Mouse (Mus musculus): Measurements from ENCODE around the gene Traf2. TPM values are rescaled to one million over a fixed set of nuclear protein-coding genes. Genes with fewer than 3 reads are reported as not detected.

Gene Traf2
- 1 to 10 TPM; 8.7 to 9.3 TPM for total RNA-seq (2021)

DNA sequence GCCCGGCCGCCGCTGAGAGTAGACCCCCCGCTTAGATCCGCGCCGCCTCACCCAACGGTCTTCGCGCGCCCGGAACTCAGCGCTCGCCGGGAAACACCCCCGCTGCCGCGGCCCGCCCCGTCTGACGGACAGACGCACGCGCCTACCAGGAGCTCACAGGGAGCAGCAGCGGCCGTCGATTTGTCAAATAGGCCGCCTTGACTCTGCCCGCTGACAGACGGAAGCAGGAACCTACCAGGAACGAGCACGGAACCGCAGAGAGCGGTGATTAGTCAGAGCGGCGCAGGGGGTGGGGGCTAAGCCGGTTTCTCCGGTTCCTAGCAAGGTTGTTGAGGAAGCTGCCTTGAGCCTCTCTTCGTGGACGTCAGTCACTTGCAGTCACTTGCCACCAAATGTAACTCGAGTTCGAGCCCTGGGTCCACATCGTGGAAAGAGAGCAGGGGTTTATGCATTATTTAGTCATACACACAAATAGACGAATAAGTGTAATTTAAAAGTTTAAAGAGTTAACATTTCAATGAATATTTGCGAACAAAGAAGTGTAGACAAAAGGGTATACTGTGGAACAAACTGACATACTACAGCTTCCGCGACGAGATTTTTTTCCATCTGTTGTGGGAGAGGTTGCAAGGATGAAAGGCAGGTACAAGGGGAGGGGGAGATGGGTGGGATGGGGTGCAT lies at the start of gene Traf2:
Gene Traf2, minus strand, starts transcription at position 130 of the 681 bp plus-strand sequence.
- intact Hi-C loops (cut with DNase I): loop anchor here (5.0 kb wide), 1 partner anchor 120 kb away; the partner anchor contains the start of gene Abca2
- DNase-seq (ENCODE audit: low spot score in 2 of 2): peak; percentile 97 to 99

DNA sequence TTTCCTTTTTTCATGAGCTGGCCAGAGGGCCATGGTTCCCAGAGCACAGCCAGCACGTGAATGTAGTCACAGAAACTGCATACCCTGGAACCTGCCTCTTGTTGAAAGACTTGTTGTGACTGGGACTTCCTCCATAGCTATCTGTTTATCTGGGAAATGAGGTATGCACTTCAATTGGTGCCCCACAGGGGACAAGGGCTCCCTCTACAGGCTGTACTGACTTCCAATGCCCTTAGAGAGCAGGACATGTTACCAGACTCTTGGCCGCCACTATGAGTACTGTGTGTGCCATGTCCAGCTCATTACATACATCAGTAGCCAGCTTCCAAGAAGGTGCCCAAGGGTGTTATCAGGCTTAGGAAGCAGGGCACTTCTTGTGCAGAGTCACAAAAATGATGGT lies 45.1 kb upstream of the Traf2 start:
- no peak for DNase-seq (ENCODE audit: low spot score in 2 of 2)
- intact Hi-C loops (cut with DNase I): no loop called here

DNA sequence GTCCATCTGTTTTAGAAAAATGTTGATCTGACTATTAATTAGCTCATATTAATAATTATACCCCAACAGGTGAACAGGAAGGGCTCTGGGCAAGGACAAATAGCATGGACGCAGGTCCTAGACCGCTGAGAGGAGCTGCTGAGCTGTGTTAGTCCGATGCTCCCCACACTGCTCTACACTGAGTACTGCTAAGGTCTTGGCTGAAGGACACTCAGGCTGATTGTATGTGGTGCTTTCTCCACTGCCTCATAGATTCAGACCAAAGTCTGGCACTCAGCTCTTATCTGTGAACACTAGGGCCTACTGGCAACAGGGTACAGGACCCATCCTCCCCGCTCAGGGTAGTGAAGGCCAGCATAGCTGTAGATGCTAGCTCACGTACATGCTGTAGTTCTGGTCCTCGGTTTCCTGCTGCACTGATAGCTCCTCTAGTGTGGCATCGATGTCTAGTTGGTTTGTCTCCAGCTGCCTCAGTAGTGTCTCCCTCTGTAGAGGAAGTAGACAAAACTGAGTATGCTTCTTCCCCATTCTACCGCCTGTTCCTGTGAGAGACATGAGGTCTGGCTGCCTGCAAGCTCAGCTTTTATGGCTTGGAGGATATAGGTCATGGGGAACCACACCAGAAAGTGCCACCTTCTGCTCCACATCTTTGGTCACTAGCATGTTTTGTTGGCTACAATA lies 41.6 kb upstream of the Traf2 start:
- intact Hi-C loops (cut with DNase I): no loop called here
- no peak for DNase-seq (ENCODE audit: low spot score in 2 of 2)

DNA sequence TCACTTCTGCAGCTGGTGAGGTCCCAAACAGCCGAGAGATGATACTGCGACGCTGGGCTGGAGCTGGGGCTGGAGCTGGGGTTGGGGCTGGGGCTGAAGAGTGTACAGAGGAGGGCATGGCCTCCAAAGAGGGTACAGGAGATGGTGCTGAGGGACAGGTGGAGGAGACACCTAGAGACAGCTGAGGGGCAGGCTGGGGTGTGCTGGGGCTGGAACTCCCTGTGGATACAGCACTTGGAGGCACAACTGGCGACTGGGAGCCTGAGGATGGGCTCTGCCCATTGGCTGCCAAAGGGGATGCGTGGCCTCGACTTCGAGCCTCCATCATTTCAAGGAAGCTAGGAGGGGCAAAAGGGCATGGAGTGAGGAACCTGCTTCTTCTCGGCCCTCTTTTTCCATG lies 40.5 kb upstream of the Traf2 start:
- intact Hi-C loops (cut with DNase I): no loop called here

DNA sequence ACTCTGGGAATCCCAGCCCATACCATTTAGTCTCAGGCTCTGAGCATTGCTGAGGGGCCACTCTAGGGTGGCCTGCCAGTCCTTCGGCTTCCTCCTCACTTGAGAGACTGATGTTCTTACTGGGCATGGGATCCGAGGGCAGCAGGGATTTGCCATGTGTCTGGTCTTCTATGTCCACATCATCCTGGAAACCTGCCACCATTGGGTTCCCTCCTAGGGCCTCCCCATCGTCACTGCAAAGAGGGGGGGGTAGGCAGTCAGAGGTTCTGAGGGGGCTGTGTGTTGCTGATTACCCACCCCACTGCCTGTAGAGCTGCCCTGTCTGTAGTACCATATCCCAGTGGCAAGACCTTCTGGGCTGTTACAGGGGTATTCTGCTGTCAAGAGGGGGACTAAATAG lies 38.9 kb upstream of the Traf2 start:
- DNase-seq (ENCODE audit: low spot score in 2 of 2): no peak
- intact Hi-C loops (cut with DNase I): no loop called here

More for the DNA sequence above, 40.5 kb upstream of the Traf2 start:
- DNase-seq (ENCODE audit: low spot score in 2 of 2): no peak

DNA sequence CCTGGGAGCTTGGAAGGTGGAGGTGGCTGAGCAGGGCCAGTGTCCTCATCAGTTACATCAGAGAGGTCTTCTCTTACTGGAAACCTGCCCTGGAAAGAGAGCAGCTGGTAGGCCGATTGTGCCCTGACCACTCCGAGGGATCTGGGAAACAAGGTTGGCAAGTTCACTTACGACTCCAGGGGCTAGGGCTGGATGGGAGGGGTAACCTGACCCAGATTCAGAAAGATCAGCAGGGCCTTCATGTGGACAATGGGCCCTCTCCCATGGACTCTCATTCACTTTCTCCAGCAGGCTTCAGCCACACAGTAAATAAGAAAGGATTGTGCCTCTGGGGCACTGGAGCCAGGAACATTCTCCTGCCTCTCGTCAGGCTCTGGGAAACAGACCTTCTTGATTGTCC lies 38.1 kb upstream of the Traf2 start:
- intact Hi-C loops (cut with DNase I): no loop called here
- no peak for DNase-seq (ENCODE audit: low spot score in 2 of 2)

DNA sequence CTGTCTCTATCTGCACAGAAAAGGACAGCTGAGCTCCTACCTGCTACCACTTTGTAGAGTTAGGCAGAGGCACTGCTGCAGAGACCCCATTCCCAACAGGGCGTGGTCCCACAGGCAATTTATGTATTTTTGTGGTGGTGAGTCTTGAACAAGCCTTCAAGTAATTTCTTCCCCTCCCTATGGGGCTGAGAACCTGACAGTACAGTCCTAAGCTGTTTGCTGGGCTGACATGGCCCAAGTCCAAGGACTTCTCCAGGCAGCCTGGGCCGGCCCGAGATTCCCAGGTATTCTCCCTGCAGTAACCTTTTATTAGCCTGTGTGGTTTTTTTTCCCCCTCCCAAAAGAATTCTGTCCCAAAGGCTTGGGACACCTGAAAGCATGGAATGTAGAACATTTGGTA lies 37.4 kb upstream of the Traf2 start:
- intact Hi-C loops (cut with DNase I): no loop called here
- no peak for DNase-seq (ENCODE audit: low spot score in 2 of 2)

DNA sequence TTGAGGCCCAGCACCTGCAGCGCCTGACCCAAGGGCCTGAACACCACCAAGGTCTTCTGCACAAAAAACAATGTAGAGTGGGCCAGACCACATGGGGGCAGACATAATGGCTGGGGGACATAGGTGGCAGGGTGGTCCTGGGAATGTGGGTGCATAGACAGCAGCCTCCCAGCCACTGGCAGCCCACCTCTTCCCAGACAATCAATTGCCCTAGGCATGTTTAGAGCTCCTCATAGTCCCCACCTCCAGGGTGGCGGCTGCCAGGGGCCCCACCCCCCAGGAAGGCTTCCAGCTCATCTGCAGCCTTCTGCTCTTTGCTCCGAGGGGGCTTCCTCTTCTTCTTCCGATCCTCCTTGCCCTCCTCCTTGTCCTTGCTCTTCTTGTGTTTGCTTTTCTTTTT lies 36.8 kb upstream of the Traf2 start:
- DNase-seq (ENCODE audit: low spot score in 2 of 2): no peak
- intact Hi-C loops (cut with DNase I): no loop called here

DNA sequence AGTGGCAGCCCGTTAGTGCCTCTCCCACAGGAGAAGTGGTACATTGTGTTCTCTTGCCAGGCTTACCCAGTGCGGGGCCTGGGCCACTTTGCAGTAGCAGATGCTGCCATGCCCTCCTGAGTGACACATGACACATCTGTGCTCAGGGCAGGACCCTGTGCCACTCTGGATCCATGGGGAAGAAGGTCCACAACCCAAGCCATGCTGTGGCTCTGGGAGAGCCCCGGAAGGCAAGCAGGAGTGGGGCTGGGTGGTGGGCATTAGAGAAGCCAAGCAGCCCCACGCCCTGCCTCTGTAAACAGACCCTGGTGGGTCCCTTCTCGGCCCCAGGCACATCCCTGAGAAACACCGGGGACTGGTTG lies 36.4 kb upstream of the Traf2 start:
- intact Hi-C loops (cut with DNase I): no loop called here
- DNase-seq (ENCODE audit: low spot score in 2 of 2): peak in 1 of 2 experiments; percentile 32

DNA sequence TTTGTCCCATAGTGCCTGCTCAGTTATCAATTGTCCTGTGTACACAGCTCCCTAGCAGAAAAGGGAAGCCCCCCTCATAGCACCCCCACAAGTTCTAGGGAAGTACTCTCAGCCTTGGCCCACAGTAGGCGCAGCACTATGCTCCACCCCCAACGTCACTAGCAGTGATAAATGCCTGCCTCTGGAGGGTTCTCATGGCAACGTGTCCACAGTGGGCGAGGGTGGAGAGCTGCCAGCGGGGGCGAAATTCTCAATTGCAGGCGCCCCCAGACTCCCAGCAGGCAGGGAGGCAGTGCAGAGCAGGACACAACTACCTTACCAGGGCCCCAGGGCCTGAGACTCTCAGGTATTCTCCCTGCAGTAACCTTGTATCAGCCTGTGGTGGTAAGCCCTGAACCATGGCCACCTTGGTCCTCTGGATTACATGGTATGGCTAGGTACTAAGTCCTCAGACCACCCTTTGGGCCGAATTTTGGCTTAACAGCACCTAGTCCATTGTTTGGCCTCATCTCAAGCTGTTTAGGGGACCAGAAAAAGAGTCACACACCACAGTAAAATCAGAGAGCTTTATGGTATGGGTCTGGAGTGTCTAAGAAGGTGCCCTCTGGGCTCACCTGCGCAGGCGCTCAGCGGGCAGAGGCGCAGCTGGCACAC lies 35.9 kb upstream of the Traf2 start:
- peak; percentile 85 to 90 for DNase-seq (ENCODE audit: low spot score in 2 of 2)
- intact Hi-C loops (cut with DNase I): no loop called here

DNA sequence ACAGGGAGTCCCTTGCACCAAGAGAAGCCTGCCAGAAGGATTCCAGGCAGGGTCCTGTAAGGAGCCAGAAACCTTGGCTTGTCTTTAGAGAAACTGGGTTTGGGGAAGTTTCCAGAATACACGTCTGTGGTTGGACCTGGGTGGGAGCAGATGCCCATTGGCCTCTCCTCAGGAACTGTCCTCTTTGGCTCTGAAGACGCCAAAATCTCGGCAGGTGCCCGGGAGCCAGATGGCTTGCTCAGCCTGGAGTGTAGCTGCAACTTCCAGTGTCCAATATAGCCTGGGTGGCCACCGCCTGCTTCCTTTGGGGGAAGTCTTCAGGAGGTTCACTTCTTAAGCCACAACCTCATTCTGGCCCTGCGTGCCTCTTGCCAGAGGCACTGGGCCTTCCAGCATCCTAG lies 35.2 kb upstream of the Traf2 start:
- intact Hi-C loops (cut with DNase I): no loop called here
- DNase-seq (ENCODE audit: low spot score in 2 of 2): peak; percentile 57 to 60

DNA sequence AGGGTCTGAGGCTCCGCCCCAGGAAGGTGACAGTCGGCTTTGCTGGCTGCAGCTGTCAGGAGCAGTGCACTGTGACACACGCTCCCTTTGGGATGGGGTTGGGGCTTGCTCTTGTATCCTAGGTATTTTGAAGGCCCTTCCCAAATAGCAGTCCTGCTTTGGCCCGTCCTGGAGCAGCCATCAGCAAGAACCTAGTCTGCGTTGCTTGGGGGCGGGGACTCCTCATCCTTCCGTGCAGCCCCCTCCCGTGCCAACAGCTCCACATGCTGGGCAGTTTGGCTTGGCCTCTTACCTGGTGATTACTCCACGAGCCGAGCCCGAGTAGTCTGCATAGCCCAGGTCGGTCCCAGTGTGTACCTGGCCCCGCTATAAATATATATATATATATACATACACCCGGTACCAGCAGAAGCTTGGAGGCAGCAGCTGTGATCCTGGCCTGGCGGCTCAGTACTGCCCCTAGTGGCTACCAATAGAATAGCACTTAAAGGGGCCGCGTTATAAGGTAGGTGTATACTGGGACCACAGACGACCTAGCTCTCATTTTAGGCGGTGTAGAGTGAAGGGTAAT lies 34.6 kb upstream of the Traf2 start, which contains the start of gene Ajm1:
Gene Ajm1, minus strand, starts transcription at position 464 of the 571 bp plus-strand sequence.
- peak; percentile 79 to 82 for DNase-seq (ENCODE audit: low spot score in 2 of 2)
- intact Hi-C loops (cut with DNase I): no loop called here

DNA sequence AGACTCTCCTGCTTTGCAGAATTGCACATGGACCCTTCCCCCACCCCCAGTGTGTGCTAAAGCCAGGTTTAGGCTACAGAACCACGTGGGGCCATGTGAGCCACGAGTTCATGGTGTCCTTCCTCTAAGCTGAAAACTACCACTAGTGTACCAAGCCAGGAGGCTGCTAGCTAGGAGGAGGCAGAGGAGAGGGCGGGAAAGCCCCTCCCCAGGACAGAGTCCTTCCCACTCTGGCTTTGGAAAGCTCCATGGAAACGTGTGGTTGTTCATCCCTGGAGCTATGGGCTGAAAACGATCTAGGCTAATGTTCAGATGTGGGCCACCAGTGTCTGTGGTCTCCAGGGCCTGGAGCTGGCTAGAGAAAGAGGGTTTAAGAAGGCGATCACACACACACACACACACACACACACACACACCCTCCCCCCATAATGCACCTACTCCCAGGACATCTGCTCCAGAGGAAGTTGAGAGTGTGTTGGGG lies 33.9 kb upstream of the Traf2 start:
- intact Hi-C loops (cut with DNase I): no loop called here
- DNase-seq (ENCODE audit: low spot score in 2 of 2): peak in 1 of 2 experiments; percentile 60

DNA sequence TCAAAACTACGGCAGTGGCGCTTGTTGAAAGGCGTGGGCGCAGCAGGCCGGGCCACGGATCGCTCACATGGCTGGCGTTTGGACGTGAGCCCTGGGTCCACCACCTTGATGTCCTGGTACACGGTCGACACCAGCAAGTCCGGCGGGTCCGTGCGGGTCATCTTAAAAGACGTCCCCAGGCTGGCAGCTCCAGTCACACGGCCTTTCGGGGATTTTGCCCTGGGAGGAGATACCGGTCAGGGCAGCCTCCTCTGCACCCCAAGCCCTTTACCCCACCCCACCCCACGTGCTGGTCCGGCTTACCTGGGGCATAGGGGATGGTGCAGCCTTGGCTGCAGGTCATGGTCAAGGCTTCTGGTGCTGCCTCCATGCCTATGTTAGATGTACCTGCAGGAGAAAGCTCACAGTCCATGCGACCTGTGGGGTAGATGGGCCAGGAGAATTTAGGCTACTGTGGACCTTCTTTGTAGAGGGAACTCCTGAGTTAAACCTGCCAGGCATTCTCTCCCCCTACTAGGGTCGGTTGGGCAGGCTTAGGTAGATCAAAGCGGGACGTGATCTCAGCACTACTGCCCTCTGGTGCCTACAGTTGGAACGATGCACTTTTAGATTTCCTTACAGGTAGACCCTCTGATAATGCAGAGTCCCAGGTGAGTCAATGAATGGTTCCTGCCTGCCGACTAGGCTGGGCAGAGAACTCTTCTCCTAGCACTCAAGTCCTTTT lies 33.2 kb upstream of the Traf2 start:
- intact Hi-C loops (cut with DNase I): no loop called here
- peak in 1 of 2 experiments; percentile 39 for DNase-seq (ENCODE audit: low spot score in 2 of 2)

DNA sequence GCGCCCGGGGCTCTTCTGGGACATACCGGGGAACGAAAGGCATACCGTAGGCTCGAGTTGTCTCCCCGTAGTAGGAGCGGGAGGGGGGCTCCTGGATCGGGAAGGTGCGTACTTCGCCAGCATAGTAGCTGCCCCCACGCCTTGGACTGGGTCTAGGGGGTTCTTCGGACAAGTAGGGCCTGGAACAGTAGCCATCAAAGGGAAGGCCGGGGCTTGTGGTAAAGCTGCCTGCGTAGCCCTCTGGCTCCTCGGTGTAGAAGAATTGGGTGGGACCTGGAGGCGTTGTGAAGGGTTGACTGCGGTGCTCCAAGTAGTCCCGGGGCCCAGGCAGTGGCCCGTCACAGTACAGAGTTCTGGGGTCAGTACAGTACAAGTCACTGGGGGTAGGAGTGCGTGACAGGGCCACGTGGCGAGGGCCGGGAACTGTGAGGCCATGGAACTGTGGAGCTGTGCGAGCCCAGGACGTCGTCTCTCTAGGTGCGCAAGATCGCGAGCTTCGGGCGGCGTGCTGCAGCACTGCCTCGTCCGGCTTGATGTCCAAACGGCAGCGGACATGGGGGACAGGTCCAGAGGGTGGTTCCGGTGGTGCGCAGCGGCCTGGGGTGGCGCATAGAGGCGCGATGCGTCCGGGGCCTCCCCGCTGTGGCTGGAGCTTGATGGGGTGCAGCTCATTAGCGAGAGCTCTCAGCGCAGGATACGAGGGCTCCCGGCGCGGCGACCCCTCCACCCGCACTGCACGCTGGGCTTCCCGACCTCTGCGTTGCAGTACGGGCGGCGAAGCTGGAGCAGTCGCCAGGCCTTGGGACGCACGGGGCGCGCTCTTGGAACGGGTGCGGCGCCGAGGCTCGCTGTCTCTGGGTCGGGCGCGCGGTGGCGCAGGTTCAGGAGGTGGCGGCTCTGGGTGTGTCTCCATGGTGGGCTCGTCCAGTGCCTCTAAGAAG lies 32.3 kb upstream of the Traf2 start:
- intact Hi-C loops (cut with DNase I): no loop called here
- no peak for DNase-seq (ENCODE audit: low spot score in 2 of 2)

DNA sequence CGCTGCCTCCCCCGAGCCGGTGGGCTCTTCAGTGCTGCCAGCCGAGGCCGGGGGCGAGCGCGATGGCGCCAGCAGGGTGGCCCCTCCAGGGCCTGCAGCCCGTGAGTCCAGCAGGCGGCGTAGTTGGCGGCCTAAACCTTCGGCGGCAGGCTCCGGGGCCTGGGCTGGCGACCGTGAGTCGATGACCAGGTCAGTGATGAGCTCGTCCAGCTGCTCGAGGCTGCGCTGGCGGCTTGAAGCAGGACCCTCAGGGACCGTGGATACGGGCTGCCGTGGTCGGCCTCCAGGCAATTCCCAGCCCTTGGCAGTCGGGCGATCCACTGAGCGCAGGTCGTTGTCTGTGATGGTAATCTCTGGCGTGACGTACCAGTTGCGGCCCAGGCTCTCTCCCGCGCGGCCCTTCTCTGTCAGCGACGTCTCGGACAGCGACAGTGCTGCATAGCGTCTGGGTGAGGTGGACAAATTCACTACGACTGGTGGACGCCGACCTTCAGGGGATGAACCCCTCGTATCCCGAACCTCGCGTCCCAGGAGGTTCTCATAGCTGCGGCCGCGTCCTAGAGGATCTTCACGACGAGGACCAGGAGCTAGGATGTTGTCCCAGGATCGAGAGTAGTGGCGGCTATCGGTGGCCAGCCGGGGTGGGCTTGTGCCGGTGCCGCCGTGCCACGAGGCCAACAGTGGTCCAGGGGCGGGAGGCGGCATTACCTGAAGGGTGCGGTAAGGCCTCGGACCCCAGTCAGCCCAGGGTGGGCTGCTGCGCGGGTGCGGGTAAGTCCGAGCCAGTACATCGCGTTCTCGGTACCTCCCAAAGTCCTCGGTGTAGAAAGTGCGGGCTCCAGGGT lies 31.4 kb upstream of the Traf2 start:
- no peak for DNase-seq (ENCODE audit: low spot score in 2 of 2)
- intact Hi-C loops (cut with DNase I): no loop called here

DNA sequence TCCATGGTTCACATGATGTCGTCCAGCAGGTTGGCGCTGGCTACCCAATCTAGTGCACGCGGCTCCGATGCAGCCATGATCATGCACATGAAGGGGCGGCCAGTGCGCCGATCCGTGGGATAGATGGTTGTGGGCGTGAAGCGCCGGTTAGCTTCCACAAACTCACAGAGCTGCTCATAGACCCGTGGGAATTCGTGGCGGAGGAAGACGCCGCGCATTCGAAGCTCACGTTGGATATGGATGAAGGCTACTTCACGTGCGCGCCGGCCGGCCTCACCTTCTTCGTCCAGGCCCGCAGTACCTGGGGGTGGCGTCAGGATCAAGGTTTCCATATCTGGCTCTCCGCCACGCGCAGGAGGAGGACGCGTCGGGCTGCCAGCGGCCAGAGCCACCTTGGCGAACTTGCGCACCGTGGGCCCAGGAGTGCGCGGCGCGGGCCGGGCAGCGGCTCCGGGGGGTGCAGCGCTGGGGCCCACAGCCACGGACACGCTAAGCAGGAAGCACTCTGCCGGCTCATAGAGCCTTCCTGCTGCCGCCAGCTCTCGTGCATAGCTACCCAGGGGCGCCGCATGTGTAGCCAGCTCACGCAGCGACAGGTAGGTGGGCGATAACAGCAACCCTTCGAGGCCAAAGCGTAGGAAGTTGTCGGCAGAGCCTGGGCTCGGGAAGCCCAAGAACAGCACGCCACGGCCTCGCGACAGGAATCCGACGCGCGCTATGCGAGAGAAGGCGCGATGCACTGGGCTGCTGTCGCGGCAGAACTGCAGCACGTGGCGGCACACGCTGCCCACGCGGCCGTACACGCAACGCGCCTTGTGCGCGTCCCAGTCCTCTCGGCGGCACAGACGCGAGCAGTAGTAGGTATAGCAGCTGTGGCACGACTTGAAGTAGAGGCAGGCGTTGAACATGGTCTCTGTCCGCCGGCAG lies 30.5 kb upstream of the Traf2 start:
- peak; percentile 65 to 66 for DNase-seq (ENCODE audit: low spot score in 2 of 2)
- intact Hi-C loops (cut with DNase I): no loop called here
